In the genomic region with DNA sequence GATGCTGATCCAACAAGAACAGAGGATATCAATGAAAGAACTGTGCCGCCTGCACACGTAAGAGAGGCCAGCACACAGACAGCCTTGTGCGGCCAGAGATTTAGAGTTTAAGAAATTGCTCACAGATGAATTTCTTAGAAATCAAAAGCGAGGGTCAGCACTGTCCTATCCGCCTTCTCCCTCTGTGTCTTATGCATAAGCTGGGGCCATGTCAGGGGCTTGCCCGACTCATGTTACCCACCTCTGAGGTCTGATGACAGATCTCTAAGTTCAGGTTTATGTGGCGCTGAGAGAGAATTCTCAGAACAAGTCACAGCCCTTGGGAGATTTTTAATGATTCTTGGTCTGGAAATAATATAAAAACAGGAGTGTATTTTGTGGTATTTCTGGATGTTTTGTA, we compare ENCODE assay signal across 15 mouse cellular contexts.
"Had no signal": no experiment of that assay in that cellular context is flagged by ENCODE, and none has a peak within 500 bp of the region (broad histone marks: within the 10 kb centered on the region; RNA-seq: fewer than 3 reads in every experiment).

No protein-coding gene starts in this region.

- H3K4me3 ChIP-seq: liver, embryonic 13.5 days; lung, embryonic 15.5 days; midbrain, embryonic 12.5 days; neural tube, embryonic 13.5 days had no signal

- H3K9me3 ChIP-seq: liver, embryonic 13.5 days; lung, embryonic 15.5 days; midbrain, embryonic 12.5 days; neural tube, embryonic 13.5 days had no signal

- H3K4me2 ChIP-seq: liver, embryonic 13.5 days; lung, embryonic 15.5 days; midbrain, embryonic 12.5 days; neural tube, embryonic 13.5 days had no signal

- DNase-seq: kidney, adult 18-20 months; kidney, postnatal 10 days; kidney, postnatal 4 days; left cerebral cortex, postnatal 4 days; liver, embryonic 13.5 days; liver, postnatal 0 days; retina, postnatal 1 day; right cerebral cortex, postnatal 4 days; spleen, adult 18-20 months; thymus, adult 18-20 months; thymus, postnatal 25 days had no signal

- H3K36me3 ChIP-seq: liver, embryonic 13.5 days; lung, embryonic 15.5 days; midbrain, embryonic 12.5 days; neural tube, embryonic 13.5 days had no signal

- H3K4me1 ChIP-seq: liver, embryonic 13.5 days; lung, embryonic 15.5 days; midbrain, embryonic 12.5 days; neural tube, embryonic 13.5 days had no signal

- H3K9ac ChIP-seq: liver, embryonic 13.5 days; liver, postnatal 0 days; lung, embryonic 15.5 days; midbrain, embryonic 12.5 days; neural tube, embryonic 13.5 days had no signal

- ATAC-seq: liver, postnatal 0 days; midbrain, embryonic 16.5 days had no signal

- H3K27ac ChIP-seq: liver, embryonic 13.5 days; lung, embryonic 15.5 days; midbrain, embryonic 12.5 days; neural tube, embryonic 13.5 days had no signal

- H3K27me3 ChIP-seq: liver, embryonic 13.5 days; lung, embryonic 15.5 days; midbrain, embryonic 12.5 days; neural tube, embryonic 13.5 days had no signal
